Mouse (Mus musculus) kidney, postnatal 14 days (tissue): ENCODE measurements around the gene H2-DMb1.

Source experiments
- DNase-seq: peaks from one replicate; pipeline ENCODE4 v3.0.0; 2022; ENCODE audit warnings: mixed read lengths

Gene H2-DMb1

GRCm38 (mm10) chr17:34196941-34197894 is 44.3 kb downstream of the H2-DMb1 start, which contains the start of gene Psmb8:
Psmb8 (plus strand) TSS chr17:34197721.
- DNase-seq = peak; percentile 93

GRCm38 (mm10) chr17:34197904-34198520 is 45.1 kb downstream of the H2-DMb1 start:
- peak; percentile 64 for DNase-seq

DNA sequence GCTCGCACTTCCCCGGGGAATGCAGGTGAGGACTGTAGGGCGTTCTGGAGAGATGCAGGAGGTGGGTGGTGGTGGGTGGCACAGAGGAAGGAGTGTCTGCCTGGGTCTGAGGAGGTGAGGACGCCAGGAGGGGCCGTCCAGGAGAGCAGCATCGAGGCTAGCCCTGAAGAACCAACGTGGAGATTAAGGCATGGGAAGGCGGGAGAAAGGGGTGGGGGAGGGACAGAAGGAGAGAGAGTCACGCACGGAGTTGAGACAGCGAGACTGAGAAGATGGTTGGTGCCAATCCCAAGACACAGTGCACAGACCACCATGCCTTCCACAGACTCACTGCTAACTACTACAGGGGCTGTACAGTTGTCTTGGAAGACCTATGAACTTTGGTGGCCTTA is 45.6 kb downstream of the H2-DMb1 start:
- DNase-seq = no peak

- no peak for DNase-seq
Observed at GRCm38 (mm10) chr17:34199050-34199619, 46.3 kb downstream of the H2-DMb1 start.

- DNase-seq = no peak
Observed at GRCm38 (mm10) chr17:34200047-34200446, 47.2 kb downstream of the H2-DMb1 start.

DNA sequence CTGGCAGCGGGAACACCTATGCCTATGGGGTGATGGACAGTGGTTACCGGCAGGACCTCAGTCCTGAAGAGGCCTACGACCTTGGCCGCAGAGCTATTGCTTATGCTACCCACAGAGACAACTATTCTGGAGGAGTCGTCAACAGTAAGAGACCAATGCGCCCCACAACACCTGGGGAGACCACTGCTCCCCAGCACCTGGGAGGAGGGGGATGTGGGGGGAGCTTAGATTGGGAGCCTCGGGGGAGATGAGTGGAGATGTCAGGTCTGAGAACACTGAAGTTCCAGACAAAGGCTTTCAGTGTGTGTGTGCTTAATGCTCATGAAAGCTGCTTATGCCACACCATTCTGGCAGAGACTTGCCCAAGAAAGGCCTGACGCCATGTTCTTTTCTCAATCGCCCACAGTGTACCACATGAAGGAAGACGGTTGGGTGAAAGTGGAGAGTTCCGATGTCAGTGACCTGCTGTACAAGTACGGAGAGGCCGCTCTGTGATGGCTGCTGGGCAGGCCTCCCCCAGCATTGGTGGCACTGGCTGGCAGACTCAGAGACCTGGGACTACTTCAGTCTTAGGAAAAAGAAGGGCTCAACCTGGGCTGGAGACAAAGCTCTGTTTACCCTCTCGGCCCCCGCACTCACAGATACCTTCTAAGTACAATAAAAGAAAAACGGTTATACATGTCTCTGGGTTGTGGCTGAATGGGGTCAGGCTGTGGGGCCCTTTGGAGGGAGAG is 48.1 kb downstream of the H2-DMb1 start:
- DNase-seq = no peak

GRCm38 (mm10) chr17:34201506-34202055 is 48.7 kb downstream of the H2-DMb1 start:
- no peak for DNase-seq

DNA sequence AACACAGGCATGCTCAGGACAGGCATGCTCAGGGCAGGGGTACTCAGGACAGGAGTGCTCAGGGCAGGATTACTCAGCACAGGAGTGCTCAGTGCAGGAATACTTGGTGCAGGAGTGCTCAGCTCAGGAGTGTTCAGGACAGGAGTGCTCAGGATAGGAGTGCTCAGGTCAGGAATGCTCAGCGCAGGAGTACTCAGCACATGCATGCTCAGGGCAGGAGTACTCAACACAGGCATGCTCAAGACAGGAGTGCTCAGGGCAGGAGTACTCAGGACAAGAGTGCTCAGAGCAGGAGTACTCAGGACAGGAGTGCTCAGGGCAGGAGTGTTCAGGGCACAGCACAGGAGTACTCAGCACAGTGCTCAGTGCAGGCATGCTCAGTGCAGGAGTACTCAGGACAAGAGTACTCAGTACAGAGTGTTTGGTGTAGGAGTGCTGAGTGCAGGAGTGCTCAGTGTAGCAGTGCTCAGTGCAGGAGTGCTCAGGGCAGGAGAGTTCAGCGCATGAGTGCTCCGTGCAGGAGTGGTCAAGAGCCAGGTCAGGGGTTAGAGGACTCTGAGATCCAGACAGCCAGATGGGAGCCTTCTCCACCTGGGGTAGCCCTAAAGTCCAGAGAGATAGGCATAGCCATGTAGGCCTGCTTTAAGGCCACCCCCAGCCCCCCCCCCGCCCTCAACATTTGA is 50.0 kb downstream of the H2-DMb1 start:
- DNase-seq = no peak

GRCm38 (mm10) chr17:34203444-34203843 is 50.6 kb downstream of the H2-DMb1 start, which contains the start of gene Tap2:
Tap2 (plus strand) TSS chr17:34203527.
- no peak for DNase-seq

GRCm38 (mm10) chr17:34204303-34205010 is 51.6 kb downstream of the H2-DMb1 start:
- DNase-seq = peak; percentile 92

DNA sequence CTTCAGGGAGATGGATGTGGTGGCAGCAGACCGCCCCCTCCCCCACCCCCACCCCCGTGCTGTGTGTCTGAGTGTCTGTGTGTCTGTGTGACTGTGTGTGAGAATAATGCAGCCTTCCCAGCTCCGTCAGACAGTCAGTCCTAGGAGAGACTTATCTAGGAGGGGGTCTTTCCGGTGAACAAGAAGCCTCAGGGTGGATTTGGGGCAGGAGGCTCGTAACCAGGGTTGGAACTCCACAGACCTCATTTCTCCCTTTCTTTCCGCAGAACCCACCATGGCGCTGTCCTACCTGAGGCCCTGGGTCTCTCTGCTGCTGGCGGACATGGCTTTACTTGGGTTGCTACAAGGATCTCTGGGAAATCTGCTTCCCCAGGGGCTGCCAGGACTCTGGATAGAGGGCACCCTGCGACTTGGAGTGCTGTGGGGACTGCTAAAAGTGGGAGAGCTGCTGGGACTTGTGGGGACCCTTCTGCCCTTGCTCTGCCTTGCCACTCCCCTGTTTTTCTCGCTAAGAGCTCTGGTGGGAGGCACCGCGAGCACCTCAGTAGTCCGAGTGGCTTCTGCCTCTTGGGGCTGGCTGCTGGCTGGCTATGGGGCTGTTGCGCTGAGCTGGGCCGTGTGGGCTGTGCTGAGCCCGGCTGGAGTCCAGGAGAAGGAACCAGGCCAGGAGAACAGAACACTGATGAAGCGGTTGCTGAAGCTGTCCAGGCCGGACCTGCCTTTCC is 52.3 kb downstream of the H2-DMb1 start:
- no peak for DNase-seq

DNA sequence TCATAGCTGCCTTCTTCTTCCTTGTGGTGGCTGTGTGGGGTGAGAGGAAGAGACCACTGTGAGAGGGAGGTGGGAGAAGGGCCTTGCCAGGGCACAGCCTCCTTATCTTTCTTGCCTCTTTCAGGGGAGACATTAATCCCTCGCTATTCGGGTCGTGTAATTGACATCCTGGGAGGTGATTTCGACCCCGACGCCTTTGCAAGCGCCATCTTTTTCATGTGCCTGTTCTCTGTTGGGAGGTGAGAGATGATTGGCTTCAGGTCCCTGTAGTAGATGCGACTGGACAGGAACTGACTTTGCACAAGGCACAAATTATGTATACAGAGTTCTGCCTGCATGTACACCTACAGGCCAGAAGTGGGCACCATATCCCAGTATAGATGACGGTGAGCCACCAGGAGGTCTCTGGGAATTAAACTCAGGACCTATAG is 52.9 kb downstream of the H2-DMb1 start:
- DNase-seq = peak; percentile 46

- DNase-seq = no peak
Observed at GRCm38 (mm10) chr17:34206731-34207130, 53.9 kb downstream of the H2-DMb1 start.

GRCm38 (mm10) chr17:34207456-34207855 is 54.6 kb downstream of the H2-DMb1 start:
- DNase-seq = no peak

DNA sequence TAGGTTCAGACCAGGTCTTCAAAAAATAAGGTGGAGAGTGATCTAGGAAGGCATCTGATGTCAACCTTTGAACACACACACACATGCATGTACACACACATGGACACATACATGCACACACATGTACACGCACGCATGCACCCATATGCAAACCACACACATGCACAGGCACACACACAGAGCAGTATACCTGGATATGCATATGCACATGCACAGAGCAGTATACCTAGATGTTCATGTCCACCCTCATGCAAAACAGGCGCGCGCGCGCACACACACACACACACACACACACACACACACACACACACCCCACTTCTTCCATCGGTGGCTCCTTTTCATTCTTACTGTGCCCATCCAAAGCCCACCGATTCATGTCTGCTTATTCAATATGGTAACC is 55.0 kb downstream of the H2-DMb1 start:
- DNase-seq = no peak

DNA sequence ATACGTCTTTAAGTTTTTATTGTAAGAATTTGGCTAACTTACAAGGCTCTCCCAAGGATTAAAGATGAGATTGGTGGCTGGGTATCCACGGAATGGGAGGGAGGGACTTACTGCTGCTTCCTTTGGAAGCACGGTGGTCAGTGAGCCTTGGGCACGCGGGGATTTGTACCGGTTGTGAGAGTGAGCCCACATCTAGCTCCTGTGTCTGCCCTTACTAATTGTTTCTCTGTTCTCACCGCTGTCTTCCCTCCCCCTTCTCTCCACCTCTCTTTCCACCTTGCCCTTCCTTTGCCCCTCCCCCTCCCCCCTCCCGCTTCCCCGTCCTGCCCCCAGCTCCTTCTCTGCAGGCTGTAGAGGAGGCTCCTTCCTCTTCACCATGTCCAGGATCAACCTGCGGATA is 55.5 kb downstream of the H2-DMb1 start:
- DNase-seq = no peak

DNA sequence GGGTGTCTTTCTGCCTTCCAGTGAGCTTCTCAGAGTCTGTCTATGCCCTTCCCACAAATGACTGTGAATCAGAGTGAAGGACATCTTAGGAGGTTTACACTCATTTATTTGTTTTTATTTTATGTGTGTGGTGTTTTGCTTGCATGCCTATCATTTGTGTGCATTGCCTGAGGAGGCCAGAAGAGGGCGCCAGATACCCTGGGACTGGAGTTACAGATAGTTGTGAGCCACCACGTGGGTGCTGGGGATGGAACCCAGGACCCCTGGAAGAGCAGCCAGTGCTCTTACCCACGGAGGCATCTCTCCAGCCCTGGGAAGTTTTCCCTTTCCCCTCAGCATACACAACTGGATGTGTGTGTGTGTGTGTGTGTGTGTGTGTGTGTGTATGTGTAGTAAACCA is 56.8 kb downstream of the H2-DMb1 start:
- no peak for DNase-seq
